Mouse (Mus musculus): ENCODE measurements around the gene Tmod1. TPM values are rescaled to one million over a fixed set of nuclear protein-coding genes. Genes with fewer than 3 reads are reported as not detected.

Tmod1 gene
- polyA plus RNA-seq, 1 experiment, result 22.3 TPM

DNA sequence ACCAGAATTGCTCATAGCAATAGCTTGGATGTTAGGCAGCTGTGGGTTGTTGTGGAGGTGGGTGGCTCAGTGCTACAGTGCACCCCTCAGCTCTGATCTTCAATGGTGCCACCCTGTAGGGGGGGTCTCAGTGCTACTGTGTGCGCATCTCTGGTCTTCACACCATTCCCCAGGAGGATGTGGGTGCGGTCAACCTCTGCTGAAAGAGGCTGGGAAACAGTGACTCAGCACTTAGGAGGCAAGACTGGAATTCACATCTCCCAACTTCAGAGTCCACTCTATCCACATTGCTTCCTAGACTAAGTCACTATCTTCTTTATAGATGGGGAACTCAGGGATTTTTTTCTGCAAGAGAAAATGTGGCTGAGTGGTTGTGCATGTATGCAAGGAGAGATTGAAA, 58.9 kb downstream of the Tmod1 start:
- TF ChIP-seq CTCF (IDR thresholded peaks at IDR 0.05; ENCODE audit: insufficient read depth, low read length), result no peak
- TF ChIP-seq POLR2A (IDR thresholded peaks at IDR 0.05; ENCODE audit: borderline replicate concordance, extremely low read depth, low read depth, low read length), result no peak
- DNase-seq, result no peak
- H3K4me3 ChIP-seq (replicated peaks; ENCODE audit: extremely low read depth, low read depth, low read length), result no peak overlapping the region
- 74% methylated on average over 2 of the region's 2 CpGs for WGBS
- no peaks in the 10 kb centered on the region for H3K4me1 ChIP-seq (ENCODE audit: control insufficient read depth, insufficient read depth, low read length)

GRCm38 (mm10) chr4:46099132-46099531, 60.4 kb downstream of the Tmod1 start:
- Histone ChIP-seq H3K4me3 (replicated peaks; ENCODE audit: extremely low read depth, low read depth, low read length) (no peak overlapping the region), H3K4me1 (ENCODE audit: control insufficient read depth, insufficient read depth, low read length) (no peaks in the 10 kb centered on the region)
- TF ChIP-seq POLR2A (IDR thresholded peaks at IDR 0.05; ENCODE audit: borderline replicate concordance, extremely low read depth, low read depth, low read length) (no peak), CTCF (IDR thresholded peaks at IDR 0.05; ENCODE audit: insufficient read depth, low read length) (no peak)
- WGBS, result 75% methylated on average over 9 of the region's 9 CpGs
- no peak for DNase-seq

GRCm38 (mm10) chr4:46100539-46100938, 61.8 kb downstream of the Tmod1 start:
- WGBS, result 41% methylated on average over 7 of the region's 7 CpGs
- Histone ChIP-seq H3K4me3 (replicated peaks; ENCODE audit: extremely low read depth, low read depth, low read length) (no peak overlapping the region), H3K4me1 (ENCODE audit: control insufficient read depth, insufficient read depth, low read length) (no peaks in the 10 kb centered on the region)
- DNase-seq, result no peak
- TF ChIP-seq CTCF (IDR thresholded peaks at IDR 0.05; ENCODE audit: insufficient read depth, low read length), result no peak
- TF ChIP-seq POLR2A (IDR thresholded peaks at IDR 0.05; ENCODE audit: borderline replicate concordance, extremely low read depth, low read depth, low read length), result no peak

GRCm38 (mm10) chr4:46101211-46101711, 62.5 kb downstream of the Tmod1 start:
- Histone ChIP-seq H3K4me3 (replicated peaks; ENCODE audit: extremely low read depth, low read depth, low read length) (no peak overlapping the region), H3K4me1 (ENCODE audit: control insufficient read depth, insufficient read depth, low read length) (no peaks in the 10 kb centered on the region)
- no peak for DNase-seq
- TF ChIP-seq CTCF (IDR thresholded peaks at IDR 0.05; ENCODE audit: insufficient read depth, low read length) (no peak), POLR2A (IDR thresholded peaks at IDR 0.05; ENCODE audit: borderline replicate concordance, extremely low read depth, low read depth, low read length) (no peak)
- 29% methylated on average over 14 of the region's 14 CpGs for WGBS

- 88% methylated on average over 10 of the region's 10 CpGs for WGBS
- DNase-seq, result no peak
- Histone ChIP-seq H3K4me3 (replicated peaks; ENCODE audit: extremely low read depth, low read depth, low read length) (no peak overlapping the region), H3K4me1 (ENCODE audit: control insufficient read depth, insufficient read depth, low read length) (no peaks in the 10 kb centered on the region)
- TF ChIP-seq CTCF (IDR thresholded peaks at IDR 0.05; ENCODE audit: insufficient read depth, low read length) (no peak), POLR2A (IDR thresholded peaks at IDR 0.05; ENCODE audit: borderline replicate concordance, extremely low read depth, low read depth, low read length) (no peak)
These were observed 63.5 kb downstream of the Tmod1 start for GRCm38 (mm10) chr4:46102078-46102769.

DNA sequence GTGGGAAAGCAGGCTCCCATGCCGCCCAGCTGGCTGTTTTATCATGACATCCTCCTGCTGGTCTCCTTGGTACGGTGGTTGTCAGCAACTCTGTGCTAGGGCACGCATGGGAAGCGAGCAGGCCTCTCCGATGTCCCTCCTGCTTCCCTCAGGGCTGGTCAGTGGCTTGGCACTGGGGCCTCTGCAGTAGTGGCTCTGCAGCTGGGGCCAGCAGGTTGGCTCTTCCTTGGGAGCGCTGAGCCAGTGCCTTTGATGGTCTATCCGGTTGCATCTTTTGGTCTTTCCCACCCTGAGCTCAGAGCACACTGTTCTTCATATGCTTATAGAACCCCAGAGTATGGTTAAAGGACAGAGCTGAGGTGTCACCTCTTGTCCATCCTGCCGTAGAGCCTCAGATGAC, 71.3 kb downstream of the Tmod1 start:
- TF ChIP-seq CTCF (IDR thresholded peaks at IDR 0.05; ENCODE audit: insufficient read depth, low read length) (no peak), POLR2A (IDR thresholded peaks at IDR 0.05; ENCODE audit: borderline replicate concordance, extremely low read depth, low read depth, low read length) (no peak)
- Histone ChIP-seq H3K4me1 (ENCODE audit: control insufficient read depth, insufficient read depth, low read length) (no peaks in the 10 kb centered on the region), H3K4me3 (replicated peaks; ENCODE audit: extremely low read depth, low read depth, low read length) (no peak overlapping the region)
- no peak for DNase-seq
- WGBS, result 87% methylated on average over 8 of the region's 8 CpGs

GRCm38 (mm10) chr4:46111361-46111760, 72.6 kb downstream of the Tmod1 start:
- no peak overlapping the region for H3K4me3 ChIP-seq (replicated peaks; ENCODE audit: extremely low read depth, low read depth, low read length)
- DNase-seq, result no peak
- no peaks in the 10 kb centered on the region for H3K4me1 ChIP-seq (ENCODE audit: control insufficient read depth, insufficient read depth, low read length)
- TF ChIP-seq CTCF (IDR thresholded peaks at IDR 0.05; ENCODE audit: insufficient read depth, low read length), result no peak
- no peak for TF ChIP-seq POLR2A (IDR thresholded peaks at IDR 0.05; ENCODE audit: borderline replicate concordance, extremely low read depth, low read depth, low read length)
- WGBS, result 51% methylated on average over 3 of the region's 3 CpGs

- WGBS, result 57% methylated on average over 1 of the region's 1 CpGs
- no peak for DNase-seq
- H3K4me3 ChIP-seq (replicated peaks; ENCODE audit: extremely low read depth, low read depth, low read length), result no peak overlapping the region
- H3K4me1 ChIP-seq (ENCODE audit: control insufficient read depth, insufficient read depth, low read length), result no peaks in the 10 kb centered on the region
- TF ChIP-seq POLR2A (IDR thresholded peaks at IDR 0.05; ENCODE audit: borderline replicate concordance, extremely low read depth, low read depth, low read length) (no peak), CTCF (IDR thresholded peaks at IDR 0.05; ENCODE audit: insufficient read depth, low read length) (no peak)
These were observed 76.6 kb downstream of the Tmod1 start for GRCm38 (mm10) chr4:46115308-46115707.

GRCm38 (mm10) chr4:46116544-46117175, 77.9 kb downstream of the Tmod1 start:
- WGBS, result 80% methylated on average over 10 of the region's 10 CpGs
- no peak for DNase-seq
- TF ChIP-seq CTCF (IDR thresholded peaks at IDR 0.05; ENCODE audit: insufficient read depth, low read length) (no peak), POLR2A (IDR thresholded peaks at IDR 0.05; ENCODE audit: borderline replicate concordance, extremely low read depth, low read depth, low read length) (no peak)
- Histone ChIP-seq H3K4me3 (replicated peaks; ENCODE audit: extremely low read depth, low read depth, low read length) (no peak overlapping the region), H3K4me1 (ENCODE audit: control insufficient read depth, insufficient read depth, low read length) (no peaks in the 10 kb centered on the region)

DNA sequence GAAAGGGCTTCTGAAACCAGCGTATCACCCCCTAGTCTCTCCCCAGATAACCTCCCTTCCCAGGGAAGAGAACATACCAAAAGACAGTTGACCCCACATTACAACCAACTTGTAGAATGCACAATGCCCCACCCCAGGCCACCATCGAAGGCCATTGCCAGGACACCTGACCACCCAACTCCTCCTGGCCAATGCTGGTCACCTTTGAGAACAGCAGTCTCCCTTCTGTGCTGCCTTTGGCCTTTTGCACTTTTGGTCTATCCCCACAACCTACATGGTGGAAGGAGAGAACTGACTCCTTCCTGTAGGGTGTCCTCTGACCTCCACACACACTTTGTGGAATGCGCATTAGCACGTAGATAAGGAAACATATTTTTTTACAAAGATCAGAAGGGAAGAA, 78.8 kb downstream of the Tmod1 start:
- TF ChIP-seq CTCF (IDR thresholded peaks at IDR 0.05; ENCODE audit: insufficient read depth, low read length), result no peak
- Histone ChIP-seq H3K4me1 (ENCODE audit: control insufficient read depth, insufficient read depth, low read length) (no peaks in the 10 kb centered on the region), H3K4me3 (replicated peaks; ENCODE audit: extremely low read depth, low read depth, low read length) (no peak overlapping the region)
- 91% methylated on average over 4 of the region's 4 CpGs for WGBS
- DNase-seq, result no peak

All from lung, adult 2 months (tissue).